Mouse (Mus musculus) erythroid progenitor cell, adult 5-6 weeks (primary cell): ENCODE results near the gene Pcnx. TPM values are rescaled to one million over a fixed set of nuclear protein-coding genes. Genes with fewer than 3 reads are reported as not detected.

Source experiments
- ATAC-seq: replicated peaks from 2 replicates; pipeline ENCODE4 v1.8.0; 2016; ENCODE audit warnings: moderate number of reproducible peaks, mild to moderate bottlenecking, moderate TSS enrichment, inconsistent platforms; ENCODE audit not compliant: poor library complexity, low FRiP score, severe bottlenecking
- total RNA-seq, 2 experiments: library from RNA; stranded (forward) in 1 of 2; stranded (reverse) in 1 of 2; fragments of 150-400 nt in 1 of 2; fragments of 186-747, 209-891 nt in 1 of 2; gene quantifications; 2 replicates each; pipeline versions ENCODE4 v1.2.3 to v1.2.4; 2015 to 2017; ENCODE audit warnings: low replicate concordance in 2 of 2

Pcnx gene
- total RNA-seq, 2 experiments from 2014 or later = 6.6 to 15.5 TPM

- no peak for ATAC-seq
These were observed 26.2 kb downstream of the Pcnx start for GRCm38 (mm10) chr12:81885982-81886381.

GRCm38 (mm10) chr12:81888954-81889353 lies 29.1 kb downstream of the Pcnx start:
- ATAC-seq = no peak

DNA sequence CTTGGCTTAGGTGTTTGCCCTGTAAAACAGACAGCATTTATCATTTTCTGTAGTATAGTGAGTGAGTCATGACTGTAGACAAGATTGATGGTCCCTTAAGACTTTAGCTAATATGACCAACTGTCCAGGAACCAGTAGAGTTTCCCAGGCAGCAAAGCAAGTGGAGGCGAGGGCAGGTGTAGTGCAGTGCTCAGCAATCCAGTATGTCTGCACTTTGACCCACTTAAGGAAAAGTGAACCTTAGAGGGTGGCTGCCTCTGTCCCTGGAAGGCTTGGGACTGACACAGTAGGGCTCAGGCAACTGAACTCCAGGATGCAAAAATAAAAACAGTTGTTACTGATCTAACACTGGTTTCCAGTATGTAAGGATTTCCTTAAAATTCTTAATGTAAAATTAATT lies 32.1 kb downstream of the Pcnx start:
- no peak for ATAC-seq

GRCm38 (mm10) chr12:81894311-81894710 lies 34.5 kb downstream of the Pcnx start:
- no peak for ATAC-seq

- ATAC-seq = no peak
These were observed 36.2 kb downstream of the Pcnx start for GRCm38 (mm10) chr12:81895986-81896385.

GRCm38 (mm10) chr12:81904456-81904855 lies 44.6 kb downstream of the Pcnx start:
- no peak for ATAC-seq

DNA sequence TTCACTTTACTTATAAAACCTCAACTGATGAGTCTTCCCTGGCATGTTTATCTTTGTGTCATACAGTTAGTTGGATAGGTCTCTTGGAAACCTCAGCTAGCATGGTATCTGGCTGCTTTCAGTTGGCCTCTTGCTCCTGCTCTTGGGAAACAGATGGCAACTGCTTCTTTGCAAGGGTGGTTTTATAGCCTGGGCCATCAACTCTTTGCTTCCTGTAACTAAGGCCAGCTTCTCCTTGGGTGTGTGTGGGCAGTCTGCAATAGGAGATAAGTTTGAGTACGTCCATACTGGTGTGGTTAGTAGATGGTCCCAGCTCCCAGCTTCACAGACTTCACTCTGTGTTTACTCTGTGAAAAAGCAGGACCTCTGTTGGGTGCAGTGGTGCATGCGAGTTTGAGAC lies 46.0 kb downstream of the Pcnx start:
- ATAC-seq = no peak

- no peak for ATAC-seq
These were observed 48.0 kb downstream of the Pcnx start for GRCm38 (mm10) chr12:81907741-81908357.

DNA sequence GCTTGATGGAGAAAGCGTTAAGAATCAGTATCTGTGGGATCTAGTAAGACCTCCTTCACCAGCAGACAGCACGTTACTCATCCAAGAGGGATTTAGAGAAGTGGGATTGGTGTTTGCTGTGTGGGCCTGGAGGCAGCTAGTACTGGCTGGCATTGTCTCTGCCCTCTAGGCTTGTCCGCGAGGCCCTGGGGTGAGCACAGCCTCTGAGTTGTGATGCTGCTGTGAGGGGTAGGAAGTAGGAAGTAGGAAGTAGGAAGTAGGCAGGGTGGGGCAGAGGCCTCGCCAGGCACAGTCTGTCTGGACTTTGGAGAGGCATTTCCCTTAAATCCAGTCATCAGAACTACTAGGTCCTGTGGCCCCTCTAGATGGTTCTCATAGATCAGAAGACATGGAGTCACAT lies 50.6 kb downstream of the Pcnx start:
- ATAC-seq = no peak

DNA sequence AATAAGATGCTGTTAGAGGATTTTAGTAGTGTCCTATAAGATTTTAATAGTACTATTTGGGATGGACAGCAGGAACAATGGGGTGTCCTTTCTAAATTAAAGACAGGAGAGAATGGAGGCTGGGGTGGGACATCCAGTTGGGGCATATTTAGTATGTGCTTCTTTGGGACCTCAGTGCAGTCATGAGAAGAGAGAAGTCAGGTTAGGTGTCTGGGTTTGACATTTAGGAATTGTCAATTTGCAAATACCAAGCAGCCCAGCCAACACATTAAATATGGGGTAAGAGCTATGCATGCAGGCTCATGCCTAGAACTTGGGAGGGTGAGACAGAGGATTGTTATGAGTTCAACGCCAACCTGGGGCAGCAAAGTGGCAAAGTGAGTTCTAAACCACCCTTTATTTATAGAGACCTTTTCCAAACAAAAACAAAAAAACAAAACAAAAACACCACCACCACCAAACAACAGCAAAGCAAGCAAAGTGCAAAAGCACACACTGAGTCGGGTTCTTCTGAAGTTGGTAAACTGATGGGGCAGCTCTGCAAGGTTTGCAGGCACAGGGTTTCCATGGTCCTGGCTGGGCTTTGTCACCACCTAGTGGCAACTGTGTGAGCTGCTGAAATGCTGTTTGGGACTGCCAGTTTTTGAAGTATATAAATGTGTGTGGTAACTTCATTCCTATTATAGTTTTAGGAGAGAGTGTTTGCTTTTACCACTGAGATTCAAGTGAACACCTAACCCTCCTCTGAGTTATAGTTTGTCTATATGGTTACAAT lies 55.5 kb downstream of the Pcnx start:
- ATAC-seq = 0 out of 2 replicates have a peak, but pooled peaks have one; percentile 46

DNA sequence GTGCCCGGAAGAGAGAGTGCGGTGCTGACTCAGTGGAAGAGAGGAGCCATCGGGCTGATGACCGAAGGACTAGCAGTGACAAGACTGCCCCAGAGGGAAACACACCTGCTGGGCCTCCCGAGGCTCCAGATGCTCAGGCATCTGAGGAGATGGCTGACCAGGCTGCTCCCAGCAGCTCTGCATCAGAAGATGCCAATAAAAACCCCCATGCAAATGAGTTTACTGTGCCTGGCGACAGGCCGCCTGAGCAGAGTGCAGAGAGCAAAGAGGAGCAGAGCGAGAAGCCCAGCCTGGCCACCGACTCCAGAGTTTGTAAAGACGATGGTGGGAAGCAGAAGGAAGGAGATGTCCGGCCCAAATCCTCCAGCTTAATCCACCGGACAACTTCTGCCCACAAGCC lies 58.5 kb downstream of the Pcnx start:
- 0 out of 2 replicates have a peak, but pooled peaks have one; percentile 14 for ATAC-seq

DNA sequence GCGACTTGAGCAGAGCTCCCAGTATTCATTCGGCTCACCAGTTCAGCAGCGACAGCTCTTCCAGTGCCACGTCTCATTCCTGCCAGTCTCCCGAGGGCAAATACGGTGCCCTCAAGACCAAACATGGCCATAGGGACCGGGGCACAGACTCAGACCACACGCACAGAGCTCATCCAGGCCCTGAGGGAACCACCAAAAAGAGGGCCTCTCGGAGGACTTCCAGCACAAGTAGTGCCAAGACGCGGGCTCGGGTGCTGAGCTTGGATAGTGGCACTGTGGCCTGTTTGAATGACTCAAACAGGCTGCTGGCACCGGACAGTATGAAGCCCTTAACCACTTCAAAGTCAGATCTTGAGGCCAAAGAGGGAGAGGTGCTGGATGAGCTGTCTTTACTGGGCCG lies 59.1 kb downstream of the Pcnx start:
- ATAC-seq = no peak

GRCm38 (mm10) chr12:81920027-81920426 lies 60.2 kb downstream of the Pcnx start:
- ATAC-seq = no peak

DNA sequence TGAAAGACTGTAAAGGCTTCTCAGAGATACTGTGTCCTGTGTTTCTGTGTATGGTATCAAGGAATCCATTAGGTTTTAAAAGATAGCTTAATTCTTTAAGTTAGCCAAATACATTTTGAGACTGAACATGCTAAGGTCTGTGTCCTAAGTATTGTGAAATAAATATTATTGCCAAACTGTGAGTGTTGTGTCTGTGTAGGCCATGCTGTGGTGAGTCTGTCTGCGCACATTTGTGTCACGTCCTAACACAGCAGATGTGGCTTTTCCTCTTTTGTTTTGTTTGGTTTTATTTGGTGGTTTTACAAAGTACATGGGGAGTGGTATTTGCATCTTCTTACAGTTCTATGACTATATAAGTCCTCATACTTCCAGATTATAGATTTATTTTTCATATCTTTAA lies 60.8 kb downstream of the Pcnx start:
- no peak for ATAC-seq

DNA sequence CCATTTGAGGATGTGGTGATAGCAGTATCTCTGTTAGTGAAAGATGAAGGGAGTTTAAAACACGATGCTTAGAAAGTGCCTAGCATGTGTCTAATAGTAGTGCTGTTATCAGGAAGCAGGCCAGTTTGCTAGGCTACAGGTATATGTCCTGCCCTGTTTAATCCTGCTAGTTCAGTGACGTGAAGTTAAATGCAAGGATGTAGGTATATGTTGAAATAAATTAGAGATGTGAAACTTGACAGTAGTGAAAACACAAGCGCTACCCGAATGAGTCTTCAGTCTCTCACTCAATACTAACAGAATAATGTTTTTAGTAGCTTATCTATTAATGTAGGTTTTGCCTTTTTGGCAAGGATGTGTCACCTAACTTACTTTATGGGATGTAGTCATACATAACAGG lies 62.0 kb downstream of the Pcnx start:
- ATAC-seq = no peak

DNA sequence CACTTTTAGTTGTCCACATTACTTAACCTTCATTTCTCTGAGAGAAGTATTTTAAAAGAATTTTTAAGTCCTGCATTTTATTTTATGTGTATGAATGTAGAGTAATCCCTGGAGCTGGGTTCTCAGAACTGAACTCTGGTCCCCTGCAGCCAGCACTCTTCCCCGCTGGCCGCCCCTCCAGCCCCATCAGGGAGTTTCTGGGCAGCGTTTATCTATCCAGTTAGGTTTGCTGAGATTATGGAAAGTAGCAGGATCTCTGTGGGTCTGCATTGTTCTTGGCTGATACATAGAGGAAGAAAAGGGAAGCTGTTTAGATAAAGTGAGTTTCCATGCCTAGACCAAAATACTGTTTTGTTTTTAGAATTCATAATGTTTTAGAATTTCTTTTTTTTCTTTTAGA lies 63.0 kb downstream of the Pcnx start:
- no peak for ATAC-seq

- ATAC-seq = no peak
These were observed 67.3 kb downstream of the Pcnx start for GRCm38 (mm10) chr12:81927163-81927562.

- no peak; the same call in 1 of the 2 replicates for ATAC-seq
These were observed 68.0 kb downstream of the Pcnx start for GRCm38 (mm10) chr12:81927643-81928381.

DNA sequence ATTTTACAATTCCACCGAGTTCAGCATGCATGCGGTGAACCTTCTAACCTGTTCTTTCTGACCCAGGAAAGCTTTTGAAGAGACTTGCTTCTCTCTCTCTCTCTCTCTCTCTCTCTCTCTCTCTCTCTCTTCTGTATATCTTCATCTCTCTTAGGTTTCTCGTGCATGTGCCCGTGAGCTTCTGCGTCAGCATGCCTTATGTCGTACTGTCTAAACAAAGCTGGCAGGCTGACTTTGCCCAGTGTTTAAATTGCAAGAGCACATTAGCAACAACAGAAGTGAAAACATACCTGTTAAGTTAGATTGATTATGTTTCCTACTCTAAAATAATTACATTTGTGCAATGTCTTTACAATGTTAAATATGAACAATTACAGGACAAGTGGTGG lies 68.6 kb downstream of the Pcnx start:
- no peak for ATAC-seq

GRCm38 (mm10) chr12:81932015-81932414 lies 72.2 kb downstream of the Pcnx start:
- ATAC-seq = no peak

- ATAC-seq = no peak
These were observed 73.6 kb downstream of the Pcnx start for GRCm38 (mm10) chr12:81933430-81933829.
